Mouse (Mus musculus) v-Abl transformed pro-B cells (cell line): ENCODE results near the gene Htt.

ENCODE experiments used
- in situ Hi-C, 2 experiments: fragments of 400-800 bp; cut with MboI; formaldehyde crosslinking; loops; one replicate each; pipeline ENCODE4 v1.15.1; 2025; ENCODE audit not compliant: unreplicated experiment in 2 of 2

The Htt gene

GRCm38 (mm10) chr5:34924519-34924918, 163.0 kb downstream of the Htt start:
- in situ Hi-C loops: loop anchor here in 1 of 2 experiments (25.0 kb wide), 1 partner anchor 588 kb away; no protein-coding TSS in a partner anchor

DNA sequence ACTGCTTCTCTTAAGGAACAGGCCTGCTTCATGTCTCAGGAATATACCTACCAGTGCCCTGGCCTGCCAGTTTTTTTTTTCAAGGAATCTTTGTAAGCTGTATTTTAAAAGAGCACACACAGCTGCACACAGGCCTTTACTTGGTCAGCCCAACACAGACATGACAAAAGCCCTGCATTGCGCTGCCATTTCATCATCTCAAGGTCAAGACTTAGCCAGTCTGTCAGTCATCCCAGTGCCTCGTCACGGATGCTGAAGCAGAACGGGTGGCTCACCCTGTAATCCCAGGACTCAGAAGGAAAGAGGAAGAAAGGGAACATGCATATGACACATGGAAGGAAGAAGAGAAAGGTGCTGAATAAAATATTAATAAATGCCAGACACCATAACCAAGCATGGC, 166.1 kb downstream of the Htt start:
- in situ Hi-C loops: no loop called here

- in situ Hi-C loops: no loop called here
These were observed 168.8 kb downstream of the Htt start for GRCm38 (mm10) chr5:34930151-34930975.

DNA sequence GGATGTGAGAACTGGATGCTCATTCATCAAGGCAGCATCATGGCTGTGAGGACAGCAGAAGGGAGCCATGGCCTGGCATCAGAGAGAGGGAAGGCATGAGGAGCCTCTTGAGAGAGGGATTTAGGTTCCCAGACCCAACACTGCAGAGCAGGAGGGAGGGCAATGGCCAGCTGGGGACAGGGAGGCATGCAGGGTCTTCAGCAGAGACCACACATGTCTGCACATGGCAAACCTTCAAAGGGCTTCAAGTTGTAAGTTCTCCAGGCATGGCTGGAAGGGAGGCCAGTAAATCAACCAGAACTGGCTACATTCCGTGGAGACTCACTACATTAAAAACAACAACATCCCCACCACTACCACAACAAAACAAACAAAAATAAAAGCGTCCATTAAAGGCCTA, 169.6 kb downstream of the Htt start:
- in situ Hi-C loops: no loop called here

DNA sequence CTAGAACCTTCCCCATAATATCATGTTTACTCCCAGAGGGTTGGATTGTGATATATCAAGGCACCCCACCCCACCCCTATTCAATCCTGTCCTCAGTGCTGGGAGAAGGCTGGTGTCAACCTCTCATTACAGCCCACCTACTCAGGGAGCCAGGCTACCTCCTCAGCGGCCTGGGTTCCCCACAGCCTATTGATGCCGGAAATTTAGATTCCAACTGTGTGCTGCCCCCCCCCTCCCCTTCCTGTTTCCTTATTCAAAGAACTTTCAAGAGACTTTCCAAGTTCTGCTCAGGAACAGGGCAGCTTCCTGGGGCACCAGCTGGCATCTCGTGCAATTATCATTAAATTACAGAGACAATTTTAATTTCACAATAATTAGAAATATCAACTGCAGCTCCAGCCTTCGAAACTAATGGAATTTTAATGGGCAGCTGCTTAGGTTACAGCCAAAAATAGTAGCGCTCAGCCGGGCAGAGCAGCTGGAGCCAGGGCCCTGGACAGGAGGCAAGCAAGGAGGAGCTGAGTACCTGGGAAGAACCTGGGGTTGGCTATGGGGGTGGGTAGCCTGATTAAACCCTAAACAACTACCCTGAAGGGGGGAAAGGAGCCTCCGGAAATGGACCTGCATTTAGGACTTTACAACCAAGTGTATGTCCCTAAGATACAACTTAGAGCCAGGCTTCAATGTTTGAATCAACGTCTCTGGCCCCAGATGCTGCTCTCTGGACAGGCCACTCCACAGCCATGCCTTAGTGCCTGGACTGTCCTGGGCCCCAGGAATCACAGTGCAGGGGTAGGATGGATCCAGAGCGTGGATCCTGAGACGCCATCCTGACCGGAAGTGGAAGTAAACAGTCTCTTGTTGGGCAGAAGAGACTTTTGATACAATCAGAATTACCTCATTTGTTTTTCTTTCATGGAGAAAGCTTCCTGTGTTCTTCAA, 170.2 kb downstream of the Htt start:
- in situ Hi-C loops: no loop called here

GRCm38 (mm10) chr5:34932458-34932806, 170.9 kb downstream of the Htt start:
- in situ Hi-C loops: no loop called here

DNA sequence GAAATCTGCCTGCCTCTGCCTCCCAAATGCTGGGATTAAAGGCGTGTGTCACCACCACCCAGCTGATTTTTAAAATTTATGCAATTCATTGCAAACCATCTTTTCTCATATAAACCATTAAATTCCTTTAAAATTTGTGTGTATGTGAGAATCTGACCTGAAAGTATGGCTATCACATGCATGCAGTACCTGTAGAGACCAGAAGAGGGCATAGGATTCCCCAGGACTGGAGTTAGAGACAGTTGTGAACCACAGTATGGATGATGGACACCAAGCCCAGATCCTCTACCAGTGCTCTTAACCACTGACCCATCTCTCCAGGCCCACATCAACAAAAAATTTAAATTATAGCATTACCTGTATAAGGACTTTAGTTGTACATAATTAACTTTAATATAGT, 171.9 kb downstream of the Htt start:
- in situ Hi-C loops: no loop called here

DNA sequence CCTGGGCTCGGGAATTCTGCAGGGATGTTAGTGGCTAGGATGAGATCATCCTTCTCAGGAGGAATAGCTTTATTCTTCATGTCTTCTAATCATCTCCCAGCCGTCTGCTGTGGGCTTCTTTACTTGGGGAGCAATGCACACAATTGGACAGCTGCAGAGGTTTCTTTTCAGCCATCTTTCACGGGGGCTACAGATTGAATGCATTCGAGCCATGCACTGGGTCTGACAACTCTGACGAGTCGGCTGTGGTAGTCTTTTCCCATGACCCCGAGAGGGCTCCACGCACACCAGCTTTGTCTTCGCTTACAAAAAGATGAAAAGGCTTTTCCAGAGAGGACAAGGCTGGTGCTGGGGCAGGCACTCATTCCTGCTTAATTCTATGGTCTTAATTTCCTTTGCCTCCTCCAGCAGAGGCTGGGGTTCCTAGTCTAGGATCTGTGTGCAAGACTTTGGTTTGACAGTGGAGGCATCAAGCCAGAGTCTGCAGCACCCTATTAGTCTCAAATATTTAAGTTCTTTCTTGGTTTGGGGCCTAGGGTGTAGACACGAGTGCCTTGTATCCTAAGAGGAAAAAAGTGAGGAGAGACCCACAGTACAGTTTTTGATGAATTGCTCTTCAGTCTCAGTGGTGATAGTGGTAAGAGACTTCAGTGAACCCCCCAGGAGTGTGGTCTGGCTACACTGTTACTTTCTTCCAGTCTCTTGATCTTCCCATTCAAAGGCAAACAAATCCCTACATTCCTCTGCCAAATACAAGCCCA, 180.3 kb downstream of the Htt start:
- in situ Hi-C loops: no loop called here

DNA sequence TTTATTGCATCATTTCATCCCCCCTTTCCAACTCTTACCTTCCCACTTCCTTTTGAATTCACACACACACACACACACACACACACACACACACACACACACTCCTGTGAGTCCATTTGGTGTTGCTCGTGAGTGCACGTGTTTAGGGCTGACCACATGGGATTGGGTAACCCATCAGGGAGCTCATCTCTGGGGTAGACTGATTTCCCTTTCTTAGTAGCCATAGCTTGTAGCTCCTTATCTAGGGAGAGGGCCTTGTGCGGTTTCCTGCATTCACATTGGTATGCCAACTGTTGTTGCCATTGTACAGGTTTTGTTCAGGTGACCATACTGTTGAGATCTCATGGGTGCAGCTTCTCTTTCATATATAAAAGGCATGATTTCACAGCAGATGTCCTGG, 181.9 kb downstream of the Htt start:
- in situ Hi-C loops: no loop called here

- in situ Hi-C loops: no loop called here
These were observed 187.6 kb downstream of the Htt start, which contains the start of gene Rgs12 for GRCm38 (mm10) chr5:34948861-34949760. Gene Rgs12, plus strand, starts transcription at chr5:34949445.

GRCm38 (mm10) chr5:34949769-34950211, 188.2 kb downstream of the Htt start:
- in situ Hi-C loops: no loop called here

- in situ Hi-C loops: no loop called here
These were observed 189.1 kb downstream of the Htt start for GRCm38 (mm10) chr5:34950486-34951160.

GRCm38 (mm10) chr5:34951161-34951834, 189.8 kb downstream of the Htt start:
- in situ Hi-C loops: no loop called here

- in situ Hi-C loops: no loop called here
These were observed 193.0 kb downstream of the Htt start for GRCm38 (mm10) chr5:34954508-34954907.

DNA sequence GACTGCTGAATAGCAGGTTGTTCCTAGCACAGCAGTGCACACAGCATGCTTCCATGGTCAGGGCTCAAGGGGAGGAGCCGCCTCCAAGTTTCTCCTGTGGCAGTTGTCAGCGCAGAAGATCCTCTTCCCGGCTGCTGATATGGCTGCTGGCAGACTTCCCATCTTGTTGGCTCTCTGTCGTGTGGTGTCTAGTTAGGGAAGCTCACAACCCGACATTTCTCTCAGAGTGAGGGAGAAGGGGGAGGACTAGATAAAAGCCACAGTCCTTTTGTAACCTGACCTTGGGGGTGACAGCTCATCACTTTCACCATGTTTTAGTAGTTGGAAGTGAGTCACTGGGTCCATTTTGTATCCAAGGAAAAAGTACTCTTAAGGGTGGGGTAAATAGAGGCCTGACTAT, 194.1 kb downstream of the Htt start:
- in situ Hi-C loops: no loop called here

DNA sequence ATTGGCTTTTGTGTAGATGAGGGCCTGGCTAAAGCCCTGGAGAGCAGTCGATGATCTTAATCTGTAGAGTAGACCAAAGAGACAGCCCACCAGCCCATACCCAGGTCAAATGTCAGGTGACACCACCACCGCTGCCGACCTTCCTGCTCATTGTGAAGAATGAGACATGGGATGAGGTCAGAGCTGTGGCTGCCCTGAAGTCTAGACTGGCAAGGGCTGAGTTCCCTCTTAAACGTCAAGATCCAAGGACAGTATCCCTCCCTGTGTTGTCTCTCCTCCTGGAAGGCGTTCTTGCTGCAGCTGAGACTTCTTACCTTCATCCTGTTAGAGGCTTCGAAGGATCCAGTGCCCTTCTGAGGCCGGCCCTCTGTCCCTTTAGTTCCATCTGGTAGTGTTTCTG, 194.6 kb downstream of the Htt start:
- in situ Hi-C loops: no loop called here

DNA sequence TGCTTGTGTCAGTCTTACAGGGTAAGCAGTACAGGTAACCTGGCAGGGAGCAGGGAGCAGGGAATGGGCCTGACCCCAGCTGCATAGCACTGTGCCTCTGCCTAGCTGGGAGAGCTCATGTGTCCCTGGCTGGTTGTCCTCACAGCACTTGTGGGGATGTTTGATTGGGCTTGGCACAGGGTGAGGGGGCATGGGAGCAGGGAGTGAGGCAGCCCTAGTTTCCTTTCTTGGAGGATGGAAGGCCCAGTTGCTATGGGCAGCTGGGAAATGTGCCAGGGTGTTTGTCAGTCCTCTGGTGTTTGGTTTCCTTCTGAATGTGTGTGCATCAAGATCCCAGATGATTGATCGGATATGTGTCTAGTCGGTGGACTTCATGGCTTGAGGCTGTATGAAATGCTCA, 195.5 kb downstream of the Htt start:
- in situ Hi-C loops: no loop called here

- in situ Hi-C loops: no loop called here
These were observed 198.5 kb downstream of the Htt start for GRCm38 (mm10) chr5:34960021-34960420.
